Mouse (Mus musculus) forebrain, postnatal 0 days (tissue): ENCODE results near the gene E4f1. TPM values are rescaled to one million over a fixed set of nuclear protein-coding genes. Genes with fewer than 3 reads are reported as not detected.

Experiments
- ATAC-seq: fragments of 200-750 bp; cut with Nextera tagmentation; 2 replicates; pipeline ENCODE4 v1.8.0; 2017; ENCODE audit warnings: mild to moderate bottlenecking, moderate library complexity
- DNase-seq: peaks from one replicate; pipeline ENCODE4 v3.0.0-alpha.2; 2015
- H3K27ac ChIP-seq: fragments of 300-500 bp; sonication (generic); 2 replicates; pipeline ENCODE4 v1.5.1; 2014; ENCODE audit warnings: low read depth, mild to moderate bottlenecking, antibody characterized with exemption, low read length, moderate library complexity, mixed read lengths
- H3K27me3 ChIP-seq: fragments of 300-500 bp; sonication (generic); 2 replicates; pipeline ENCODE4 v1.6.1; 2014; ENCODE audit warnings: mild to moderate bottlenecking, low read length, mixed read lengths; ENCODE audit not compliant: insufficient read depth
- H3K36me3 ChIP-seq: fragments of 300-500 bp; sonication (generic); 2 replicates; pipeline ENCODE4 v1.6.1; 2014; ENCODE audit warnings: mild to moderate bottlenecking, moderate library complexity; ENCODE audit not compliant: insufficient read depth
- H3K4me1 ChIP-seq: fragments of 300-500 bp; sonication (generic); 2 replicates; pipeline ENCODE4 v1.6.1; 2014; ENCODE audit warnings: antibody characterized with exemption; ENCODE audit not compliant: insufficient read depth
- H3K4me2 ChIP-seq: fragments of 300-500 bp; sonication (generic); 2 replicates; pipeline ENCODE4 v1.6.1; 2014; ENCODE audit warnings: low read depth, mild to moderate bottlenecking, moderate library complexity
- H3K4me3 ChIP-seq: fragments of 300-500 bp; sonication (generic); 2 replicates; pipeline ENCODE4 v1.5.1; 2014; ENCODE audit warnings: low read depth, low read length, mixed read lengths
- H3K9ac ChIP-seq: fragments of 300-500 bp; sonication (generic); 2 replicates; pipeline ENCODE4 v1.6.1; 2014; ENCODE audit warnings: mild to moderate bottlenecking
- H3K9me3 ChIP-seq: fragments of 300-500 bp; sonication (generic); 2 replicates; pipeline ENCODE4 v1.6.1; 2016; ENCODE audit warnings: low read length
- CTCF ChIP-seq: sonication (generic); IDR thresholded peaks from 2 replicates; pipeline ENCODE4 v1.5.1; 2016; ENCODE audit warnings: antibody characterized with exemption, control low read depth, low read depth
- WGBS: fragments of 180-500 bp; shearing (Covaris S2); extraction: QIAGEN DNeasy Blood & Tissue Kit; methylation state at CpG from one replicate; pipeline ENCODE4 v1.1.7; 2014; 5-methylcytosine and 5-hydroxymethylcytosine counted together
- polyA plus RNA-seq: library from polyadenylated mRNA; unstranded; fragments of >200 nt; fragmentation: Nextera tagmentation; extraction: Ambion mirVana; gene quantifications from 2 replicates; pipeline ENCODE4 v1.2.1, GENCODE M21; 2015
- total RNA-seq: library from RNA; depleted of rRNA; stranded (reverse); fragments of >200 nt; gene quantifications from 2 replicates; pipeline ENCODE4 v1.2.3, GENCODE M21; 2014

The E4f1 gene
- total and polyA plus RNA-seq, 2 experiments from 2014 or later, result 25.6 to 37.5 TPM

DNA sequence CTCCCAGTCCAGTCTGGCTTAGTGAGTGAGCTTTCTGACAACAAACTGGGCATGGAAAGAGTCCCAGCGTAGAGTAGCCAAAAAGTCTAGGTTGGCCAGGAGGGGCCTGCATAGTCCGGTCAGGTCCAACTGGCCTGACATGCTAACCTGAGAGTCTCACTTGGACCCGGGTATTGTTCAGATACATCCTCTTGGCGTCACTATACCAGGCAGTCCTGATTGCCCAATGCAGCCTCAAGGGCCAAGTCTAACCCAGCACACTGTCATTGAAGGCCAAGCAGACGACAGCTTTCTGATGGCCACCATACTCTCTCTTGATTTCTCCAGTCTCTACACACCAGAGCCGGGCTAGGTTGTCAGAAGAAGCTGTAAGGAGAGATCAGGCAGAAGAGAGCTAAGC lies 5.5 kb upstream of the E4f1 start:
- Histone ChIP-seq H3K27ac (no peak overlapping the region), H3K9ac (no peak overlapping the region), H3K27me3 (no peaks in the 10 kb centered on the region), H3K9me3 (no peaks in the 10 kb centered on the region), H3K4me3 (no peak overlapping the region), H3K4me1 (peaks cover 18% of the 10 kb centered on the region), H3K4me2 (no peak overlapping the region), H3K36me3 (peaks cover 37% of the 10 kb centered on the region)
- DNase-seq, result no peak
- no peak for ATAC-seq
- 92% methylated on average over 6 of the region's 6 CpGs for WGBS
- no peak for TF ChIP-seq CTCF

DNA sequence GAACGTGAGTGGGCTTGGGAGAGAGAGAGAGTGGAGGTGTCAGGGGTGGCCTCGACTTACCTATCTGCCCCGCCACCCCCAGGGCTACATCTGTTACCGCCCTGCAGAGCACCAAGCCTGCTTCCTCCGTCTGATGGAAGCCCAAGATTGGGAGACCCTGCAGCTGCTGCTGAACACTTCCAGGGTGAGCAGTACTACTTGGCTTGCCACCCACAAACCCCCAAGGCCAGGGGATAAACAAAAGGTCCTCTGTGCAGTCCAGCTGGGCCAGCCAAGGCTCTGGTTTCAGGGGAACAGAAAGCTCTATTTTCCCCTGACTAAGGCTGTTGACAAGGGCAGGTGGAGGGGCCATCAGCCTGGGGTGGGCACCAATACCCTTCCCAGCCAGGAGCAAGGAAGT lies 4.4 kb upstream of the E4f1 start:
- no peak for DNase-seq
- H3K4me3 ChIP-seq, result no peak overlapping the region
- no peak overlapping the region for H3K4me2 ChIP-seq
- 76% methylated on average over 5 of the region's 5 CpGs for WGBS
- no peaks in the 10 kb centered on the region for H3K27me3 ChIP-seq
- H3K9me3 ChIP-seq, result no peaks in the 10 kb centered on the region
- H3K36me3 ChIP-seq, result peaks cover 37% of the 10 kb centered on the region
- H3K27ac ChIP-seq, result peak overlapping the region; percentile 45; the same call in 1 of the 2 replicates
- TF ChIP-seq CTCF, result no peak
- ATAC-seq, result no peak
- H3K9ac ChIP-seq, result no peak overlapping the region
- H3K4me1 ChIP-seq, result peaks cover 15% of the 10 kb centered on the region

DNA sequence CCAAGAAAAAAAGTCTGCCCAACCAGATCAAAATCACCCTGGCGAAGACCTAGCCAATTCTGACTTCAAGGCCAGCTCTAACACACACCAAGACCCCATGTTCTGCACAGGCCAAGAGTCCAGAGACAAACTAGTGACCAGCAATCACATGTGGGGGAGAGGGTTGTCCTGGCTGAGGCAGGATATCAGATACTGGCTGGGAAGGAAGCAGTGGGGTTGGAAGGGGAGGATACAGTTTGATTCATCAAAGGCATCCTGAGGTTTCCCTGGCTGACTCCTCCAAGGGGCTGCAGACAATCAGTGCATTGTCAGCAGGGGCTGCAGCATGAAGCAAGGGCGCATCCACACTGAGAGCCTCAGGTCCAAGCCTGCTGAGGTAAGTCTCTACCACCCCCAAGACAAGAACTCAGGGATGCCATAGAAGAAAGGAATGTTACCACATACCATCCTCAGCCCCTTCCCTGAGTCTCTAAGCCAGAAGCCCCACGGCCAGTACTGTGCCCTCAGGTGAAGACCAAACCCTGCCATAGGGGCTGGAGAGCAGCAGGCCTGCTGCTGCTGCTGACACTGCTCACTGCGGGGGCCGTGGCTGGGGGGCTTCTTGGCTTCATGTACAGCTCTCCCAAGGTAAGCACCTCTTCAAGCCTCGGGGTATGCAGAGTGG lies 3.6 kb upstream of the E4f1 start, which contains the start of gene Bricd5:
Gene Bricd5 (plus strand): TSS at position 273 of the 664 bp plus-strand sequence.
- no peak within 1 kb of the TSS for H3K9ac ChIP-seq
- TF ChIP-seq CTCF, result no peak
- H3K4me2 ChIP-seq, result no peak within 1 kb of the TSS

DNA sequence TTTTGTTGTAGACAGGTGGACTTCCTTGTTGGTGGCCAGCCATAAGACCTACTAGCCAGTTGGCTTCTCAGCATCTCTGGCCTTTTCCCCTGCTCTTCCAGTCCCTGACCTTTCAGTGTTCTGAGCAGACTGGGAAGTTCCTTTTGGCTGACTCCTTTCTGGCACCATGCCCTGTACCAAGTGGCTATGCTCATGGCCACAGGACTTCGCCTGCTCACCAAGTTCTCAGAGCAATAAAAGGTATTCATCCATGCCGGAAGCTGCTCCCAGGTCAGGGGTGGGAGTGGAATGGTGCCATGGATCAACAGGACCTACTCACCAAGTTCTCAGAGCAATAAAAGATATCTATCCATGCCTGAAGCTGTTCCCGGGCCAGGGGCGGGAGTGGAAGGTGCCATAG lies 2.4 kb upstream of the E4f1 start:
- DNase-seq, result no peak

More for the DNA sequence above, 3.6 kb upstream of the E4f1 start, which contains the start of gene Bricd5:
- WGBS, result 71% methylated on average over 6 of the region's 6 CpGs
- Histone ChIP-seq H3K9me3 (no peaks in the 10 kb centered on the region), H3K27me3 (no peaks in the 10 kb centered on the region), H3K4me3 (no peak within 1 kb of the TSS), H3K27ac (peak within 1 kb of the TSS; percentile 45; the same call in 1 of the 2 replicates), H3K4me1 (peaks cover 15% of the 10 kb centered on the region), H3K36me3 (peaks cover 37% of the 10 kb centered on the region)
- no peak for ATAC-seq
- DNase-seq, result no peak

DNA sequence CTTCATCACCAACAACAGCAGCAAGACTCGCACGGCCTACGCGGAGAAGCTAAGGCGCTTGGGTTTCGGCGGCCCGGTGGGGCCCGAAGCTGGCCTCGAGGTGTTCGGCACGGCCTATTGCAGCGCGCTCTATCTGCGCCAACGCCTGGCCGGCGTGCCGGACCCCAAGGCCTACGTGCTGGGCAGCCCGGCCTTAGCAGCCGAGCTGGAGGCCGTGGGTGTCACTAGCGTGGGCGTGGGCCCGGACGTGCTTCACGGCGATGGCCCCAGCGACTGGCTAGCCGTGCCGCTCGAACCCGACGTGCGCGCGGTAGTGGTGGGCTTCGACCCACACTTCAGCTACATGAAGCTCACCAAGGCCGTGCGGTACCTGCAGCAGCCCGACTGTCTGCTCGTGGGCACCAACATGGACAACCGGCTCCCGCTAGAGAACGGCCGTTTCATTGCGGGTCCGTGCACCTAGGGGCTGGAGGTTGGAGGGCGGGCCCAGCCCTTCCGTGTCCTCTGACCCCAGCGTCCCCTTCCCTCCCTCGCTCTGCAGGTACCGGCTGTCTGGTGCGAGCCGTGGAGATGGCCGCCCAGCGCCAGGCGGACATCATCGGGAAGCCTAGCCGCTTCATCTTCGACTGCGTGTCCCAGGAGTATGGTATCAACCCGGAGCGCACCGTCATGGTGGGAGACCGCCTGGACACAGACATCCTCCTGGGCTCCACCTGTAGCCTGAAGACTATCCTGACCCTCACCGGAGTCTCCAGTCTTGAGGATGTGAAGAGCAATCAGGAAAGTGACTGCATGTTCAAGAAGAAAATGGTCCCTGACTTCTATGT lies 801 bp upstream of the E4f1 start:
- H3K4me1 ChIP-seq, result peaks cover 10% of the 10 kb centered on the region
- H3K4me2 ChIP-seq, result peak overlapping the region; percentile 93
- 2% methylated on average over 68 of the region's 68 CpGs for WGBS
- TF ChIP-seq CTCF, result no peak
- H3K9ac ChIP-seq, result peak overlapping the region; percentile 68
- H3K27ac ChIP-seq, result peak overlapping the region; percentile 85
- ATAC-seq, result no peak
- H3K27me3 ChIP-seq, result no peaks in the 10 kb centered on the region
- no peak for DNase-seq
- H3K36me3 ChIP-seq, result peaks cover 23% of the 10 kb centered on the region
- H3K9me3 ChIP-seq, result no peaks in the 10 kb centered on the region
- peak overlapping the region; percentile 81 for H3K4me3 ChIP-seq

More for the DNA sequence above, 2.4 kb upstream of the E4f1 start:
- WGBS, result 76% methylated on average over 4 of the region's 4 CpGs
- no peaks in the 10 kb centered on the region for H3K9me3 ChIP-seq
- H3K9ac ChIP-seq, result no peak overlapping the region
- H3K4me2 ChIP-seq, result 0 out of 2 replicates have a peak overlapping the region, but pooled peaks have one; percentile 93
- no peak overlapping the region for H3K4me3 ChIP-seq
- ATAC-seq, result no peak
- TF ChIP-seq CTCF, result no peak
- peaks cover 37% of the 10 kb centered on the region for H3K36me3 ChIP-seq
- peaks cover 10% of the 10 kb centered on the region for H3K4me1 ChIP-seq
- H3K27me3 ChIP-seq, result no peaks in the 10 kb centered on the region
- no peak overlapping the region for H3K27ac ChIP-seq

DNA sequence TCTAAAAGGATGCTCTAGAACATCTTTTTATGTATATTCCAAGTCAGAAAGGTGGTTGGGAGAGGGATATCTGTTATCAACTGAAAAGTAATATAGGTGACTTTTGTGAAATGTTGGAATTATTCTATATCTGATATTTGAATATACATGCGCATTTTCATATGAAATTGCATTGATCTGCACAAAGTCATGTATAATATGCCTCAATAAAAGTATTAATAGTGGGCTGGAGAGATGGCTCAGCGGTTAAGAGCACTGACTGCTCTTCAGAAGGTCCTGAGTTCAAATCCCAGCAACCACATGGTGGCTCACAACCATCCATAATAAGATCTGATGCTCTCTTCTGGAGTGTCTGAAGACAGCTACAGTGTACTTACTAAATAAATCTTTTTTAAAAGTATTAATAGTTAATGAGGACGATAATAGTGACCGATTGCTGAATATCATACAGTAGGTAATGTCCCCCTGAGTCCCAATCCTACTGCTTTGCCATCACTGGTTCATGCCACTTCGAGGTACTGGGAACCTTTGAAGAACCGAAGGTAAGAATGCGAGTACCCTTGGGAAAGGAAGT lies 690 bp downstream of the E4f1 start:
- 21% methylated on average over 7 of the region's 7 CpGs for WGBS
- Histone ChIP-seq H3K4me2 (peak overlapping the region; percentile 93), H3K9me3 (no peaks in the 10 kb centered on the region), H3K9ac (peak overlapping the region; percentile 68), H3K36me3 (peaks cover 8% of the 10 kb centered on the region), H3K27ac (peak overlapping the region; percentile 79), H3K4me1 (peaks cover 10% of the 10 kb centered on the region), H3K27me3 (no peaks in the 10 kb centered on the region), H3K4me3 (peak overlapping the region; percentile 81)
- DNase-seq (no peak), ATAC-seq (no peak)
- TF ChIP-seq CTCF, result no peak
